Mouse (Mus musculus): ENCODE results near the gene Tmem259. TPM values are rescaled to one million over a fixed set of nuclear protein-coding genes. Genes with fewer than 3 reads are reported as not detected.

The Tmem259 gene
- polyA plus RNA-seq, 1 experiment = 54.6 TPM

GRCm38 (mm10) chr10:79985334-79986231, 1.5 kb upstream of the Tmem259 start:
- H3K9ac ChIP-seq (ENCODE audit: low read depth, poor library complexity, severe bottlenecking) = peak overlapping the region; percentile 83
- TF ChIP-seq EP300 (IDR thresholded peaks at IDR 0.05; ENCODE audit: insufficient read depth, low read depth, low read length) = no peak
- TF ChIP-seq CTCF (IDR thresholded peaks at IDR 0.05; ENCODE audit: low read depth, low read length) = no peak
- TF ChIP-seq POLR2A (IDR thresholded peaks at IDR 0.05; ENCODE audit: insufficient read depth, low read length) = no peak
- H3K27me3 ChIP-seq (ENCODE audit: control insufficient read depth, insufficient read depth, low read length, poor library complexity, severe bottlenecking) = no peaks in the 10 kb centered on the region
- H3K9me3 ChIP-seq (replicated peaks; ENCODE audit: control insufficient read depth, insufficient read depth, low read length, poor library complexity, severe bottlenecking) = no peaks in the 10 kb centered on the region
- peak overlapping the region; percentile 97 for H3K4me3 ChIP-seq (ENCODE audit: low read depth, low read length)
- peak overlapping the region; percentile 84 for H3K27ac ChIP-seq (ENCODE audit: insufficient read depth, low read length)
- H3K4me1 ChIP-seq (ENCODE audit: control insufficient read depth, insufficient read depth, low read length) = peaks cover 5% of the 10 kb centered on the region
- no peaks in the 10 kb centered on the region for H3K36me3 ChIP-seq (ENCODE audit: control insufficient read depth, insufficient read depth, low read length, poor library complexity, severe bottlenecking)

- peak overlapping the region; percentile 94 for H3K4me3 ChIP-seq (ENCODE audit: low read depth, low read length)
- TF ChIP-seq POLR2A (IDR thresholded peaks at IDR 0.05; ENCODE audit: insufficient read depth, low read length) (no peak), EP300 (IDR thresholded peaks at IDR 0.05; ENCODE audit: insufficient read depth, low read depth, low read length) (no peak; the same call in 1 of the 2 replicates)
- H3K9me3 ChIP-seq (replicated peaks; ENCODE audit: control insufficient read depth, insufficient read depth, low read length, poor library complexity, severe bottlenecking) = no peaks in the 10 kb centered on the region
- no peaks in the 10 kb centered on the region for H3K27me3 ChIP-seq (ENCODE audit: control insufficient read depth, insufficient read depth, low read length, poor library complexity, severe bottlenecking)
- H3K4me1 ChIP-seq (ENCODE audit: control insufficient read depth, insufficient read depth, low read length) = peaks cover 5% of the 10 kb centered on the region
- H3K36me3 ChIP-seq (ENCODE audit: control insufficient read depth, insufficient read depth, low read length, poor library complexity, severe bottlenecking) = no peaks in the 10 kb centered on the region
- peak overlapping the region; percentile 88 for H3K27ac ChIP-seq (ENCODE audit: insufficient read depth, low read length)
- peak overlapping the region; percentile 83 for H3K9ac ChIP-seq (ENCODE audit: low read depth, poor library complexity, severe bottlenecking)
Measured at GRCm38 (mm10) chr10:79984871-79985270, 741 bp upstream of the Tmem259 start.

GRCm38 (mm10) chr10:79983670-79984069, 460 bp downstream of the Tmem259 start:
- H3K4me3 ChIP-seq (ENCODE audit: low read depth, low read length) = peak overlapping the region; percentile 94
- TF ChIP-seq CTCF (IDR thresholded peaks at IDR 0.05; ENCODE audit: low read depth, low read length) = no peak
- no peak for TF ChIP-seq EP300 (IDR thresholded peaks at IDR 0.05; ENCODE audit: insufficient read depth, low read depth, low read length)
- TF ChIP-seq POLR2A (IDR thresholded peaks at IDR 0.05; ENCODE audit: insufficient read depth, low read length) = no peak
- H3K27me3 ChIP-seq (ENCODE audit: control insufficient read depth, insufficient read depth, low read length, poor library complexity, severe bottlenecking) = no peaks in the 10 kb centered on the region
- no peak overlapping the region for H3K27ac ChIP-seq (ENCODE audit: insufficient read depth, low read length)
- no peaks in the 10 kb centered on the region for H3K9me3 ChIP-seq (replicated peaks; ENCODE audit: control insufficient read depth, insufficient read depth, low read length, poor library complexity, severe bottlenecking)
- peak overlapping the region; percentile 83 for H3K9ac ChIP-seq (ENCODE audit: low read depth, poor library complexity, severe bottlenecking)
- H3K36me3 ChIP-seq (ENCODE audit: control insufficient read depth, insufficient read depth, low read length, poor library complexity, severe bottlenecking) = no peaks in the 10 kb centered on the region
- H3K4me1 ChIP-seq (ENCODE audit: control insufficient read depth, insufficient read depth, low read length) = peaks cover 3% of the 10 kb centered on the region

GRCm38 (mm10) chr10:79983205-79983604, 925 bp downstream of the Tmem259 start:
- H3K9ac ChIP-seq (ENCODE audit: low read depth, poor library complexity, severe bottlenecking) = peak overlapping the region; percentile 83
- no peaks in the 10 kb centered on the region for H3K27me3 ChIP-seq (ENCODE audit: control insufficient read depth, insufficient read depth, low read length, poor library complexity, severe bottlenecking)
- H3K36me3 ChIP-seq (ENCODE audit: control insufficient read depth, insufficient read depth, low read length, poor library complexity, severe bottlenecking) = no peaks in the 10 kb centered on the region
- no peak for TF ChIP-seq EP300 (IDR thresholded peaks at IDR 0.05; ENCODE audit: insufficient read depth, low read depth, low read length)
- no peak for TF ChIP-seq POLR2A (IDR thresholded peaks at IDR 0.05; ENCODE audit: insufficient read depth, low read length)
- TF ChIP-seq CTCF (IDR thresholded peaks at IDR 0.05; ENCODE audit: low read depth, low read length) = no peak
- no peaks in the 10 kb centered on the region for H3K9me3 ChIP-seq (replicated peaks; ENCODE audit: control insufficient read depth, insufficient read depth, low read length, poor library complexity, severe bottlenecking)
- peak overlapping the region; percentile 94 for H3K4me3 ChIP-seq (ENCODE audit: low read depth, low read length)
- H3K4me1 ChIP-seq (ENCODE audit: control insufficient read depth, insufficient read depth, low read length) = peaks cover 3% of the 10 kb centered on the region
- no peak overlapping the region for H3K27ac ChIP-seq (ENCODE audit: insufficient read depth, low read length)

- Histone ChIP-seq H3K9ac (ENCODE audit: low read depth, poor library complexity, severe bottlenecking) (no peak overlapping the region), H3K4me1 (ENCODE audit: control insufficient read depth, insufficient read depth, low read length) (peaks cover 3% of the 10 kb centered on the region), H3K4me3 (ENCODE audit: low read depth, low read length) (no peak overlapping the region), H3K27ac (ENCODE audit: insufficient read depth, low read length) (no peak overlapping the region; the same call in 1 of the 2 replicates), H3K27me3 (ENCODE audit: control insufficient read depth, insufficient read depth, low read length, poor library complexity, severe bottlenecking) (no peaks in the 10 kb centered on the region), H3K9me3 (replicated peaks; ENCODE audit: control insufficient read depth, insufficient read depth, low read length, poor library complexity, severe bottlenecking) (no peaks in the 10 kb centered on the region), H3K36me3 (ENCODE audit: control insufficient read depth, insufficient read depth, low read length, poor library complexity, severe bottlenecking) (no peaks in the 10 kb centered on the region)
- TF ChIP-seq POLR2A (IDR thresholded peaks at IDR 0.05; ENCODE audit: insufficient read depth, low read length) (no peak), CTCF (IDR thresholded peaks at IDR 0.05; ENCODE audit: low read depth, low read length) (no peak), EP300 (IDR thresholded peaks at IDR 0.05; ENCODE audit: insufficient read depth, low read depth, low read length) (no peak)
Measured at GRCm38 (mm10) chr10:79979401-79980155, 4.6 kb downstream of the Tmem259 start.
